Mouse (Mus musculus) retina, postnatal 7 days (tissue): ENCODE measurements around the gene Abcg5.
A peak's percentile ranks its signal among the peaks of the same experiment; 100 is the strongest.

Source experiments
- DNase-seq: peaks from one replicate; pipeline ENCODE4 v3.0.0-alpha.2; 2012; ENCODE audit warnings: low read depth, low spot score

Abcg5 gene

GRCm38 (mm10) chr17:84682734-84683717 is at the start of gene Abcg5:
Gene Abcg5, minus strand, starts transcription at chr17:84683011.
- no peak for DNase-seq

- no peak for DNase-seq
These were observed 49.8 kb upstream of the Abcg5 start for GRCm38 (mm10) chr17:84732612-84733011.

GRCm38 (mm10) chr17:84731361-84731760 is 48.5 kb upstream of the Abcg5 start:
- no peak for DNase-seq

- DNase-seq = no peak
These were observed 46.3 kb upstream of the Abcg5 start for GRCm38 (mm10) chr17:84729140-84729539.

GRCm38 (mm10) chr17:84728201-84728911 is 45.5 kb upstream of the Abcg5 start:
- DNase-seq = no peak

GRCm38 (mm10) chr17:84725163-84725562 is 42.4 kb upstream of the Abcg5 start:
- no peak for DNase-seq

- DNase-seq = no peak
These were observed 41.2 kb upstream of the Abcg5 start for GRCm38 (mm10) chr17:84724028-84724427.

GRCm38 (mm10) chr17:84719105-84719504 is 36.3 kb upstream of the Abcg5 start:
- no peak for DNase-seq

- DNase-seq = no peak
These were observed 34.6 kb upstream of the Abcg5 start for GRCm38 (mm10) chr17:84717416-84717815.

GRCm38 (mm10) chr17:84716252-84716872 is 33.6 kb upstream of the Abcg5 start:
- DNase-seq = no peak

GRCm38 (mm10) chr17:84714930-84715329 is 32.1 kb upstream of the Abcg5 start:
- DNase-seq = no peak

GRCm38 (mm10) chr17:84713563-84714164 is 30.9 kb upstream of the Abcg5 start:
- DNase-seq = no peak

GRCm38 (mm10) chr17:84709403-84709851 is 26.6 kb upstream of the Abcg5 start:
- DNase-seq = no peak

GRCm38 (mm10) chr17:84708818-84709217 is 26.0 kb upstream of the Abcg5 start:
- no peak for DNase-seq

- DNase-seq = no peak
These were observed 24.6 kb upstream of the Abcg5 start for GRCm38 (mm10) chr17:84707407-84707806.

- peak; percentile 53 for DNase-seq
These were observed 15.9 kb upstream of the Abcg5 start for GRCm38 (mm10) chr17:84698727-84699126.

- DNase-seq = no peak
These were observed 13.7 kb upstream of the Abcg5 start for GRCm38 (mm10) chr17:84696537-84696936.

- DNase-seq = no peak
These were observed 10.9 kb upstream of the Abcg5 start for GRCm38 (mm10) chr17:84693741-84694140.

- no peak for DNase-seq
These were observed 7.3 kb upstream of the Abcg5 start for GRCm38 (mm10) chr17:84690111-84690510.

- no peak for DNase-seq
These were observed 6.5 kb upstream of the Abcg5 start for GRCm38 (mm10) chr17:84689316-84689715.

GRCm38 (mm10) chr17:84688834-84689233 is 6.0 kb upstream of the Abcg5 start:
- no peak for DNase-seq

- no peak for DNase-seq
These were observed 5.2 kb upstream of the Abcg5 start for GRCm38 (mm10) chr17:84687994-84688393.
